ENCODE assay signal across 25 mouse cellular contexts in genomic region chr10:126270376-126270775, GRCm38 (mm10).
DNase-seq lines count a peak whose midpoint lies in the region; ATAC-seq and TF ChIP-seq lines count a peak whose summit lies in the region.
"Had no signal": no experiment of that assay in that cellular context is flagged by ENCODE, and none has a peak within 500 bp of the region (broad histone marks: within the 10 kb centered on the region; RNA-seq: fewer than 3 reads in every experiment).

No protein-coding gene starts in this region.

- H3K4me3 ChIP-seq in embryonic facial prominence, embryonic 11.5 days (ENCODE audit: low read depth, low read length) = no peak overlapping the region
- no peak overlapping the region for H3K4me3 ChIP-seq in embryonic facial prominence, embryonic 10.5 days
- H3K4me3 ChIP-seq in liver, embryonic 11.5 days (ENCODE audit: low read depth, low read length) = no peak overlapping the region
- no peak overlapping the region for H3K4me3 ChIP-seq in liver, postnatal 0 days (ENCODE audit: low read depth, low read length)
- no peak overlapping the region for H3K4me3 ChIP-seq in midbrain, embryonic 11.5 days (ENCODE audit: low read depth, low read length)
- no peak overlapping the region for H3K4me3 ChIP-seq in midbrain, embryonic 10.5 days
- H3K4me3 ChIP-seq in stomach, embryonic 16.5 days (replicated peaks; ENCODE audit: low read length) = no peak overlapping the region
- H3K4me3 ChIP-seq: embryonic facial prominence, embryonic 12.5 days; forebrain, embryonic 12.5 days had no signal

- no peaks in the 10 kb centered on the region for H3K4me1 ChIP-seq in embryonic facial prominence, embryonic 11.5 days (ENCODE audit: control insufficient read depth, insufficient read depth, low read length)
- no peaks in the 10 kb centered on the region for H3K4me1 ChIP-seq in embryonic facial prominence, embryonic 10.5 days
- H3K4me1 ChIP-seq in liver, embryonic 11.5 days (replicated peaks; ENCODE audit: control insufficient read depth, insufficient read depth, low read length) = no peaks in the 10 kb centered on the region
- no peaks in the 10 kb centered on the region for H3K4me1 ChIP-seq in liver, postnatal 0 days (ENCODE audit: insufficient read depth)
- H3K4me1 ChIP-seq in midbrain, embryonic 11.5 days (ENCODE audit: control insufficient read depth, insufficient read depth, low read length) = no peaks in the 10 kb centered on the region
- H3K4me1 ChIP-seq in midbrain, embryonic 10.5 days = no peaks in the 10 kb centered on the region
- no peaks in the 10 kb centered on the region for H3K4me1 ChIP-seq in stomach, embryonic 16.5 days (ENCODE audit: control insufficient read depth, insufficient read depth, low read length)
- H3K4me1 ChIP-seq: embryonic facial prominence, embryonic 12.5 days; forebrain, embryonic 12.5 days had no signal

- no peaks in the 10 kb centered on the region for H3K27me3 ChIP-seq in embryonic facial prominence, embryonic 11.5 days (ENCODE audit: control insufficient read depth, insufficient read depth, low read length)
- no peaks in the 10 kb centered on the region for H3K27me3 ChIP-seq in embryonic facial prominence, embryonic 10.5 days (replicated peaks; ENCODE audit: low read depth, poor library complexity, severe bottlenecking)
- H3K27me3 ChIP-seq in liver, embryonic 11.5 days (replicated peaks; ENCODE audit: control insufficient read depth, insufficient read depth, low read length) = no peaks in the 10 kb centered on the region
- H3K27me3 ChIP-seq in liver, postnatal 0 days (ENCODE audit: insufficient read depth, low read length) = no peaks in the 10 kb centered on the region
- no peaks in the 10 kb centered on the region for H3K27me3 ChIP-seq in midbrain, embryonic 11.5 days (ENCODE audit: control insufficient read depth, insufficient read depth, low read length)
- H3K27me3 ChIP-seq in midbrain, embryonic 10.5 days (ENCODE audit: low read depth, poor library complexity, severe bottlenecking) = no peaks in the 10 kb centered on the region
- H3K27me3 ChIP-seq in stomach, embryonic 16.5 days (ENCODE audit: control insufficient read depth, insufficient read depth, low read length) = no peaks in the 10 kb centered on the region
- H3K27me3 ChIP-seq: CH12.LX; embryonic facial prominence, embryonic 12.5 days; forebrain, embryonic 12.5 days; Patski had no signal

- H3K27ac ChIP-seq in embryonic facial prominence, embryonic 11.5 days (replicated peaks; ENCODE audit: low read depth, low read length) = no peak overlapping the region
- H3K27ac ChIP-seq in embryonic facial prominence, embryonic 10.5 days (replicated peaks) = no peak overlapping the region
- H3K27ac ChIP-seq in liver, embryonic 11.5 days (ENCODE audit: low read depth, low read length) = no peak overlapping the region
- H3K27ac ChIP-seq in liver, postnatal 0 days (ENCODE audit: low read depth) = no peak overlapping the region
- no peak overlapping the region for H3K27ac ChIP-seq in midbrain, embryonic 11.5 days (ENCODE audit: low read depth, low read length)
- no peak overlapping the region for H3K27ac ChIP-seq in midbrain, embryonic 10.5 days (replicated peaks)
- no peak overlapping the region for H3K27ac ChIP-seq in stomach, embryonic 16.5 days (ENCODE audit: low read length)
- H3K27ac ChIP-seq: embryonic facial prominence, embryonic 12.5 days; forebrain, embryonic 12.5 days had no signal

- no peak for TF ChIP-seq CTCF in liver, postnatal 0 days (IDR thresholded peaks at IDR 0.05; ENCODE audit: low read depth)

- ATAC-seq in embryonic facial prominence, embryonic 11.5 days (replicated peaks; ENCODE audit: insufficient number of reproducible peaks, low FRiP score, low TSS enrichment, low read depth) = peak; percentile 34; the same call in 1 of the 2 replicates
- ATAC-seq in liver, embryonic 11.5 days (replicated peaks; ENCODE audit: low FRiP score) = 0 out of 2 replicates have a peak, but pooled peaks have one; percentile 5
- no peak for ATAC-seq in liver, postnatal 0 days
- ATAC-seq in midbrain, embryonic 11.5 days (ENCODE audit: low FRiP score) = no peak
- 0 out of 2 replicates have a peak, but pooled peaks have one; percentile 5 for ATAC-seq in stomach, embryonic 16.5 days (ENCODE audit: insufficient read depth, low FRiP score)
- ATAC-seq: activated CD4-positive, CD25-positive, alpha-beta regulatory T cell, adult 4 months; CD4-positive, CD25-positive, alpha-beta regulatory T cell, adult 4 months; forebrain, embryonic 14.5 days; forebrain, embryonic 16.5 days; Patski had no signal

- H3K9ac ChIP-seq in embryonic facial prominence, embryonic 11.5 days (replicated peaks; ENCODE audit: low read length) = no peak overlapping the region
- no peak overlapping the region for H3K9ac ChIP-seq in liver, embryonic 11.5 days (ENCODE audit: low read depth, low read length)
- no peak overlapping the region for H3K9ac ChIP-seq in liver, postnatal 0 days (replicated peaks)
- H3K9ac ChIP-seq in midbrain, embryonic 11.5 days (ENCODE audit: low read length) = no peak overlapping the region
- no peak overlapping the region for H3K9ac ChIP-seq in stomach, embryonic 16.5 days (ENCODE audit: low read length)
- H3K9ac ChIP-seq: embryonic facial prominence, embryonic 12.5 days; forebrain, embryonic 12.5 days had no signal

- no peaks in the 10 kb centered on the region for H3K36me3 ChIP-seq in embryonic facial prominence, embryonic 11.5 days (replicated peaks; ENCODE audit: control insufficient read depth, insufficient read depth, low read depth, low read length)
- H3K36me3 ChIP-seq in embryonic facial prominence, embryonic 10.5 days (replicated peaks) = no peaks in the 10 kb centered on the region
- no peaks in the 10 kb centered on the region for H3K36me3 ChIP-seq in liver, embryonic 11.5 days (ENCODE audit: control insufficient read depth, insufficient read depth, low read length)
- H3K36me3 ChIP-seq in liver, postnatal 0 days (replicated peaks; ENCODE audit: insufficient read depth, low read length) = no peaks in the 10 kb centered on the region
- H3K36me3 ChIP-seq in midbrain, embryonic 11.5 days (ENCODE audit: control insufficient read depth, insufficient read depth, low read length) = no peaks in the 10 kb centered on the region
- H3K36me3 ChIP-seq in midbrain, embryonic 10.5 days = no peaks in the 10 kb centered on the region
- no peaks in the 10 kb centered on the region for H3K36me3 ChIP-seq in stomach, embryonic 16.5 days (ENCODE audit: control insufficient read depth, insufficient read depth, low read length)
- H3K36me3 ChIP-seq: embryonic facial prominence, embryonic 12.5 days; forebrain, embryonic 12.5 days; G1E had no signal

- H3K4me2 ChIP-seq in embryonic facial prominence, embryonic 11.5 days (ENCODE audit: low read depth, low read length) = no peak overlapping the region
- no peak overlapping the region for H3K4me2 ChIP-seq in liver, embryonic 11.5 days
- no peak overlapping the region for H3K4me2 ChIP-seq in liver, postnatal 0 days (ENCODE audit: low read depth, low read length)
- no peak overlapping the region for H3K4me2 ChIP-seq in midbrain, embryonic 11.5 days
- no peak overlapping the region for H3K4me2 ChIP-seq in stomach, embryonic 16.5 days (ENCODE audit: low read depth, low read length)
- H3K4me2 ChIP-seq: embryonic facial prominence, embryonic 12.5 days; forebrain, embryonic 12.5 days had no signal

- WGBS in embryonic facial prominence, embryonic 11.5 days = 90% methylated on average over 12 of the region's 12 CpGs
- WGBS in embryonic facial prominence, embryonic 10.5 days = 90% methylated on average over 12 of the region's 12 CpGs
- WGBS in liver, embryonic 11.5 days = 87% methylated on average over 12 of the region's 12 CpGs
- WGBS in liver, postnatal 0 days (ENCODE audit: insufficient replicate concordance) = 87% methylated on average over 12 of the region's 12 CpGs
- 91% methylated on average over 12 of the region's 12 CpGs for WGBS in midbrain, embryonic 11.5 days
- WGBS in midbrain, embryonic 10.5 days = 93% methylated on average over 12 of the region's 12 CpGs
- 88% methylated on average over 12 of the region's 12 CpGs for WGBS in stomach, embryonic 16.5 days

- TF ChIP-seq EP300 in liver, postnatal 0 days (IDR thresholded peaks at IDR 0.05; ENCODE audit: low read depth) = no peak

- DNase-seq in embryonic facial prominence, embryonic 11.5 days (ENCODE audit: low spot score) = no peak
- DNase-seq in embryonic facial prominence, embryonic 10.5 days (ENCODE audit: low spot score) = no peak
- no peak for DNase-seq in liver, embryonic 11.5 days (ENCODE audit: low spot score)
- DNase-seq in liver, postnatal 0 days = no peak
- DNase-seq in midbrain, embryonic 11.5 days (ENCODE audit: low spot score, missing footprints) = peak; percentile 66
- DNase-seq in midbrain, embryonic 10.5 days (ENCODE audit: low spot score) = no peak
- DNase-seq: adrenal gland, adult 8-10 months; adrenal gland, postnatal 14 days; adrenal gland, postnatal 36 days; B cell, adult 2 months; cerebellum, adult 11-12 months; cerebellum, adult 2 months; cerebellum, adult 9-10 months; cerebellum, postnatal 10 days; cerebellum, postnatal 25 days had no signal

- no peaks in the 10 kb centered on the region for H3K9me3 ChIP-seq in embryonic facial prominence, embryonic 11.5 days (replicated peaks; ENCODE audit: control insufficient read depth, low read length)
- no peaks in the 10 kb centered on the region for H3K9me3 ChIP-seq in embryonic facial prominence, embryonic 10.5 days
- H3K9me3 ChIP-seq in liver, embryonic 11.5 days (ENCODE audit: control insufficient read depth, low read length) = 0 out of 2 replicates have a peak, but pooled peaks cover 4% of the 10 kb centered on the region
- H3K9me3 ChIP-seq in liver, postnatal 0 days (ENCODE audit: low read length) = no peaks in the 10 kb centered on the region
- no peaks in the 10 kb centered on the region for H3K9me3 ChIP-seq in midbrain, embryonic 11.5 days (ENCODE audit: control insufficient read depth, low read length)
- H3K9me3 ChIP-seq in midbrain, embryonic 10.5 days (replicated peaks) = no peaks in the 10 kb centered on the region
- no peaks in the 10 kb centered on the region for H3K9me3 ChIP-seq in stomach, embryonic 16.5 days (replicated peaks; ENCODE audit: control insufficient read depth, low read length)
- H3K9me3 ChIP-seq: embryonic facial prominence, embryonic 12.5 days; forebrain, embryonic 12.5 days had no signal

Comparison
In these comparisons a context has a peak if more than half of its experiments do, and no peak if none do; other contexts are left out.
1. ATAC-seq: peak in embryonic facial prominence, embryonic 11.5 days (single experiment), liver, embryonic 11.5 days (single experiment) and stomach, embryonic 16.5 days (single experiment); none in liver, postnatal 0 days (single experiment) and midbrain, embryonic 11.5 days (single experiment).